Mouse (Mus musculus): ENCODE results near the gene Usb1. TPM values are rescaled to one million over a fixed set of nuclear protein-coding genes. Genes with fewer than 3 reads are reported as not detected.
"Not testable (repeated sequence)": the region's sequence is repeated elsewhere in the genome, so short reads cannot be mapped to it uniquely, and the experiment has no call there.

Usb1 gene
- polyA plus RNA-seq, 1 experiment from 2014 or later = 36.9 TPM

DNA sequence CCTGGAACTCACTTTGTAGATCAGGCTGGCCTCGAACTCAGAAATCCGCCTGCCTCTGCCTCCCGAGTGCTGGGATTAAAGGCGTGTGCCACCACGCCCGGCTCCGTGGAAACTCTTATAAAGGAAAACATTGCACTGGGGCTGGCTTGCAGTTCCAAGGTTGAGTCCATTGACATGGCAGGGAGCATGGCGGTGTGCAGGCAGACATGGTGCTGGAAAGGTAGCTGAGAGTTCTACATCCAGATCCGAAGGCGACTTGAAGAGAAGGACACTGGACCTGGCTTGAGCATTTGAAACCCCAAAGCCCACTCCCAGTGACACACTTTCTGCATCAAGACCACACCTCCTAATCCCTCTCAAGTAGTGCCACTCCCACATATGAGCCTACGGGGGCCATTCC lies 46.8 kb downstream of the Usb1 start:
- not testable (repeated sequence) for H3K36me3 ChIP-seq; H3K4me1 ChIP-seq (replicated peaks); H3K9ac ChIP-seq (replicated peaks); H3K4me3 ChIP-seq (replicated peaks); H3K27me3 ChIP-seq; H3K4me2 ChIP-seq (replicated peaks); H3K27ac ChIP-seq; ATAC-seq; H3K9me3 ChIP-seq
- WGBS = 96% methylated on average over 11 of the region's 11 CpGs

DNA sequence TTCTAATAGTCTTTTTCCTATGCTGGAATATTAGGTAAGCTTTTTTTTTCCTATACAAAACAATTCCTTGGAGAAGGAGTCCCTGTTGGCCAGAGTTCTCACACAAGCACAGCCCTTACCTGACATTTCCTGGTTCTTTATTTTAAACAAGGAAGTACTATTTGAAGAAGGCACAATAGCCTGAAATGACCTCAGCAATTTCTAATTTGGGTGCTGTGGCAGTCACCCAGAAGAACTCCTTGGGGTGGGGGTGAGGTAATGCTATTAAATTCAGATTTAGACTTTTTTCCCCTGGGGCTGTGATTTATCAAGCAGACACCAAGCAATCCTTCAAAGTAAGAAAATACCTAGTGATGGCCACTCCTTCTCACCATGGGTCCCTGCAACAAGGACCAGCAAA lies 48.9 kb downstream of the Usb1 start:
- no peaks in the 10 kb centered on the region for H3K36me3 ChIP-seq
- no peak overlapping the region for H3K27ac ChIP-seq

DNA sequence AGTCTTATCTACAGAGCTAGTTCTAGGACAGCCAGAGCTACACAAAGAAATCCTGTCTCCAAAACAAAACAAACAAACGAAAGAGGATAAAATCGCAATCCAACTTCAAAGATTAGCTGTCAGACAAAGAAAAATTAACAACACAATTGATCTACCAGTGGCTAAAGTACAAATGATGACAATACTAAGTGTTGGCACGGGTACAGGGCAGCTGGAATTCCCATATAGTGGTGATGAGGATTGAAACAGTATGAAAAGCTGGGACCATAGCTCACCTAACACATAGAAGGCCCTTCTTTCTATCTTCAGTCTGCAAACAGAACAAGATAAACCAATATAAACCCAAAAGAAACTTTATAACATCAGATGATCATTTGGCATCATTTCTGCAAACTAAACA lies 49.5 kb downstream of the Usb1 start:
- no peak overlapping the region for H3K27ac ChIP-seq
- H3K9me3 ChIP-seq = 0 out of 2 replicates have a peak, but pooled peaks cover 3% of the 10 kb centered on the region
- H3K9ac ChIP-seq (replicated peaks) = no peak overlapping the region
- H3K4me3 ChIP-seq (replicated peaks) = no peak overlapping the region
- no peaks in the 10 kb centered on the region for H3K36me3 ChIP-seq
- H3K4me1 ChIP-seq (replicated peaks) = no peaks in the 10 kb centered on the region
- ATAC-seq = no peak
- 84% methylated on average over 3 of the region's 3 CpGs for WGBS
- no peak overlapping the region for H3K4me2 ChIP-seq (replicated peaks)
- H3K27me3 ChIP-seq = no peaks in the 10 kb centered on the region

More for the DNA sequence above, 48.9 kb downstream of the Usb1 start:
- Histone ChIP-seq H3K4me2 (replicated peaks) (no peak overlapping the region), H3K27me3 (no peaks in the 10 kb centered on the region), H3K4me1 (replicated peaks) (no peaks in the 10 kb centered on the region), H3K4me3 (replicated peaks) (no peak overlapping the region), H3K9ac (replicated peaks) (no peak overlapping the region), H3K9me3 (0 out of 2 replicates have a peak, but pooled peaks cover 3% of the 10 kb centered on the region)
- no peak for ATAC-seq

DNA sequence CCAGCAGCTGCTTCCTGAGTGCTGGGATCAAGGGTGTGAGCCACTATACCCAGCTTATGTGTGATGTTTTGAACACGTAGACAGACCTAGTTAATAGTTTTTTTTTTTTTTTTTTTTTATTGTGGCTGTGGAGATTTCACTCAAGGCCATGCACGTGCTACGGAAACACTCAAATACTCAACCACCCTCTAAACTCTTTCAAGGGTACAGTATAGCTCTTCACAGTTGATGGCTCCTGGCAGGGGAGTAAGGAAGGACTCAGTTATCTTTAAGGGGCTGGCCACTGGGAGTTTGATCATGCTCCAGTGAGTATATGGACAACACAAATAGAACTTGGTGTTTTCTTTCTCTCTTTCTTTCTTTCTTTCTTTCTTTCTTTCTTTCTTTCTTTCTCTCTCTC lies 52.4 kb downstream of the Usb1 start:
- H3K9ac ChIP-seq (replicated peaks) = no peak overlapping the region
- H3K9me3 ChIP-seq = no peaks in the 10 kb centered on the region
- no peaks in the 10 kb centered on the region for H3K27me3 ChIP-seq
- WGBS = 89% methylated on average over 3 of the region's 3 CpGs
- no peak overlapping the region for H3K27ac ChIP-seq
- H3K4me1 ChIP-seq (replicated peaks) = no peaks in the 10 kb centered on the region
- H3K36me3 ChIP-seq = no peaks in the 10 kb centered on the region
- no peak overlapping the region for H3K4me2 ChIP-seq (replicated peaks)
- no peak for ATAC-seq
- H3K4me3 ChIP-seq (replicated peaks) = no peak overlapping the region

DNA sequence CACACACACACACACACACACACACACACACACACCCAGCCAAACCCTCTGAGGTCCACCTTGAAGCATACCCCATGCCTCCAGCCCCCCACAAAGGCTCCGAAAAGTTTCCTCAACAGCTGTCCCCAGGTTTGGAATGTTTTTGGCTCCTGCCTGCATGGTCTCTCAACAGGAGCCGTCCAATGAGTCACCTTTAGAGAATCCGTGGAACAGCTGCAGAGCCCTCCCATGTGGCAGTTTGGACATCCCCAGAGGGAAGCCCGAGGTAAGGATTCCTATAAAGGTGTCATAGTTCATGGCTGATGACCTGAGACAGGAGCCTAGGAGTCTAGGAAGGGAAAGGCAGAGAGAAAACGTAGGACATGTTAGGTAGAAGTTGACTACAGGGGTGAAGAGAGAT lies 54.0 kb downstream of the Usb1 start:
- Histone ChIP-seq H3K4me2 (replicated peaks) (no peak overlapping the region), H3K4me3 (replicated peaks) (no peak overlapping the region), H3K4me1 (replicated peaks) (no peaks in the 10 kb centered on the region), H3K9ac (replicated peaks) (no peak overlapping the region), H3K27ac (no peak overlapping the region), H3K27me3 (no peaks in the 10 kb centered on the region), H3K9me3 (no peaks in the 10 kb centered on the region), H3K36me3 (no peaks in the 10 kb centered on the region)
- 89% methylated on average over 5 of the region's 5 CpGs for WGBS
- ATAC-seq = no peak

DNA sequence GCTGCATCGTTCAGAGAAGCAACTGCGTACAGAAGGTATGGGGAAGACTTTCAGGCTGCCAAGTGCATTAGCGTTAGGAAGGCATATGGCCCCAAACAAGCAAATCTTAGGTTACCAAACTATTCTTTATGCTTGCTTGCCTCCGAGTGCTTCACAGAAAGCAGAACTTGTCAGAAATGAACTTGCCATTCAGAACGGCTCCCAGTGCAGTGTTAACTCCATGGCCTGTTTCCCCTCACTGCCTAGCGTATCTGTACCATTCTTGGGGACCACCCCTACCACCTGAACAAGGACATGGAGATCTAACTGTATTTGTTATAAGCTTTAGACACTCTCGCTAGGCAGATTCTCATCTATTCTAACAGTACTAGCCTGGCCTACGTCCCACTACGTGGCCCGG lies 55.1 kb downstream of the Usb1 start:
- WGBS = 93% methylated on average over 10 of the region's 10 CpGs
- no peaks in the 10 kb centered on the region for H3K4me1 ChIP-seq (replicated peaks)
- H3K4me2 ChIP-seq (replicated peaks) = no peak overlapping the region
- no peak for ATAC-seq
- no peak overlapping the region for H3K4me3 ChIP-seq (replicated peaks)
- no peaks in the 10 kb centered on the region for H3K9me3 ChIP-seq
- no peak overlapping the region for H3K27ac ChIP-seq
- H3K27me3 ChIP-seq = no peaks in the 10 kb centered on the region
- no peak overlapping the region for H3K9ac ChIP-seq (replicated peaks)
- no peaks in the 10 kb centered on the region for H3K36me3 ChIP-seq

DNA sequence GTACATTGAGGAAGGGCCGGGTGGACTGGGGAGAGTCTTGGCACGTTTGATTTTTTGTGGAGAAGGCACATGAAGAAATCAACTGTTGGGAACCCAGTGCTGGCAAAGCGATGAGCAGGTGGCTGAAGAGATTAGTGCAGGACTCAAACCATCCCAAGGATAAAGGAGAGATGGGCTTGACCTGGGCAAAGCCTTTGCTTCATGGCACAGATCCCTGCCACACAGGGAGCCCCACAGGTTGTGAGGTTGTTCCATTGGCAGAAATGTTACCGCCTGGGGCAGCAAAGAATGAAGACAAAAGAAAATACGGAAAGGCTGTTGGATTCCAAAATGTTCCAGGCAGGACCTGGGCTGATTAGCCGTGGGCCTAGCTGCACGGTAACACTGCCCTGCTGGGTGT lies 55.9 kb downstream of the Usb1 start:
- ATAC-seq = no peak
- H3K4me3 ChIP-seq (replicated peaks) = no peak overlapping the region
- H3K36me3 ChIP-seq = no peaks in the 10 kb centered on the region
- no peak overlapping the region for H3K9ac ChIP-seq (replicated peaks)
- H3K4me1 ChIP-seq (replicated peaks) = no peaks in the 10 kb centered on the region
- H3K27me3 ChIP-seq = no peaks in the 10 kb centered on the region
- H3K4me2 ChIP-seq (replicated peaks) = no peak overlapping the region
- WGBS = 84% methylated on average over 7 of the region's 7 CpGs
- no peak overlapping the region for H3K27ac ChIP-seq
- no peaks in the 10 kb centered on the region for H3K9me3 ChIP-seq

DNA sequence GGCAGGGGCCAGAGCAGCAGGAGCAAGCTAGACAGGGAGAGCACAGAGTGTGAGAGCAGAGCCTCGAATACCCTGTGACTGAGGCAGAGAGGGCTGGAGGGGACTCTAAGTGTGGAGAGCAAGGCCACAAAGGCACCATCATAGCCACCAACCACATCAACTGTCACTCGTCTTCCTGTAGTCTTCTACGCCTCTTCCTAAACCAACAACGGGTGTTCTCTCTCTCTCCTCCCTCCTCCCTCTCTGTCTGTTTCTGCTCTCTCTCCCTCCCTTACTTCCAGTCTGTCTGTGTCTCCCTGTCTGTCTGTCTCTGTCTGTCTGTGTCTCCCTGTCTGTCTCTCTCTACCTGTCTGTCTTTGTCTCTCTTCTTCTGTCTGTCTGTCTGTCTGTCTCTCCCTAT lies 58.2 kb downstream of the Usb1 start:
- Histone ChIP-seq H3K27me3 (no peaks in the 10 kb centered on the region), H3K9me3 (no peaks in the 10 kb centered on the region), H3K4me2 (replicated peaks) (no peak overlapping the region), H3K27ac (no peak overlapping the region), H3K4me3 (replicated peaks) (no peak overlapping the region), H3K4me1 (replicated peaks) (0 out of 2 replicates have a peak, but pooled peaks cover 2% of the 10 kb centered on the region), H3K36me3 (no peaks in the 10 kb centered on the region), H3K9ac (replicated peaks) (no peak overlapping the region)
- 81% methylated on average over 4 of the region's 4 CpGs for WGBS
- ATAC-seq = no peak

DNA sequence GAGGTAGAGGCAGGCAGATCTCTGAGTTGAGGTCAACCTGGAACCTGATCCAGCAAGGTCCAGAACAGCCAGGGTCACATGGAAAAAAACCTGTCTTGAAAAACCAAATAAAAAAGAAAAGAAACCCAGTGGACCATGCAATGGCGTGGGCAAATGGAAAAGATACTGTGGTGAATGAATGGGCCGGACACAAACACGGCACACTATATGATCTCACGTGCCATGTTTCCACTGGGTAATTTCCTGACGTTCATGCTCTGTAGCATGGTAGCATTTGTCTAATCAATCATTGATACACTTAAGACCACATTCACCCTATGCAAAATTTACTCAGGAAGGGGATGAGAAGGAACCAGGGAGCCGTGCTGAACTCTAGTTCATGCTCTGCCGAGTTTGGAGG lies 59.0 kb downstream of the Usb1 start:
- 79% methylated on average over 7 of the region's 7 CpGs for WGBS
- no peak overlapping the region for H3K9ac ChIP-seq (replicated peaks)

DNA sequence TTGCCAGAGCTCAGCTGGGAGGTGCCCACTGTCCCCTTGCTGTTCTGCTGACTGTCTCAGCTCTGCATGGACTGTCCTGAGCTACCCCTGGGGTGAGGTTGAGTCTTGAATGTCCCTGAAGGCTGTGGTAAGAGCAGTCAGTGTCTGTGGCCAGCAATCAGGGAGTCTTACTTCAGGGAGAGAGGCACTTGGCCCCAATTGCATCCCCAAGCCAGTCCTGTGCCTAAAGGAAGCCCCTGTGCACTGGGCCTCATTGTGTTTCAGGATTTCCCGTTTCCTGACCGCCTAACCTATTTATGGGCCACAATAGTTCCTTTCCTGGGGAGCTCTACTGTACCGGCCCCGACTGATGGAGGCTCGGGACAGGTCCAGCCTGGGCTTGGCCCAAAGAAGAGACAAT lies 60.5 kb downstream of the Usb1 start:
- Histone ChIP-seq H3K27me3 (no peaks in the 10 kb centered on the region), H3K27ac (0 out of 2 replicates have a peak overlapping the region, but pooled peaks have one; percentile 20), H3K4me3 (replicated peaks) (no peak overlapping the region), H3K36me3 (no peaks in the 10 kb centered on the region), H3K4me1 (replicated peaks) (peaks cover 13% of the 10 kb centered on the region; the same call in 1 of the 2 replicates), H3K4me2 (replicated peaks) (no peak overlapping the region), H3K9me3 (no peaks in the 10 kb centered on the region), H3K9ac (replicated peaks) (no peak overlapping the region)
- ATAC-seq = no peak
- WGBS = 87% methylated on average over 5 of the region's 5 CpGs

More for the DNA sequence above, 59.0 kb downstream of the Usb1 start:
- Histone ChIP-seq H3K27me3 (no peaks in the 10 kb centered on the region), H3K4me1 (replicated peaks) (0 out of 2 replicates have a peak, but pooled peaks cover 4% of the 10 kb centered on the region), H3K4me2 (replicated peaks) (no peak overlapping the region), H3K27ac (no peak overlapping the region), H3K36me3 (no peaks in the 10 kb centered on the region), H3K9me3 (no peaks in the 10 kb centered on the region), H3K4me3 (replicated peaks) (no peak overlapping the region)
- no peak for ATAC-seq

DNA sequence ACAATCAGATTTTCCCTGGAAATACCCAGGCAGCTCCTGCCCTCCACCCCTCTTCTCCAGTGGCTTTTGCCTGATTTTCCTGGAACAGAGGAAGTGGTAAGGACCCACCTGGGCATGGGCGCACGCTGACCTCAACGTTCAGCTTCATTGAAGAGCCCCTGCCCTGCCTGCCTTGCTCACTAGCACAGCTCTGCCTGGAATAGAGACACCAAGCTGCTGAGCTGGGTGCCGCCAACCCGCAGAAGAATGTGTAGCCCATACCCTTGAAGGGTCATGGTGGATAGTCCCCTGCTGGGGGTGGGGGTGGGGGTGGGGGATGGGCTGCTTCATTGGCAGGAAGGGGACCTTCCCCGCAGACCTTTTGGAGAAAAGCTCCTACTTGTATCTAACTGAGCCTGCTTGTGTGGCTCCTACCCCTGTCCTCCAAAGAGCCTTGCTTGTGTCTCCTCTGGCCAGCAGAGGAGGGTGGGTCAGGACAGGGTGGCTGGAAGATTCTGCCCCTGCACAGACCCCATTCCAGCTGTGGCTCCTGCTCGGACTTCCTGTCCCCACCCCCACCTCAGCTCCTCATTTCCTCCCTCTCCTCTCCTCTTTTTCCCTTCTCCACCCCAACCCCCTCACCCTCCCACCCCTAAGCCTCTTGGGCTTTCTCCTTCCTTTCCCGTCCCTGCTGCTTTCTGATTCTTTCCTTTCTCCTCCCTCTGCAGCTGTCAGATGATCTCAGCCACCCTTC lies 63.3 kb downstream of the Usb1 start:
- no peak for ATAC-seq
- Histone ChIP-seq H3K4me3 (replicated peaks) (no peak overlapping the region), H3K9ac (replicated peaks) (no peak overlapping the region), H3K9me3 (no peaks in the 10 kb centered on the region), H3K36me3 (no peaks in the 10 kb centered on the region), H3K27me3 (no peaks in the 10 kb centered on the region), H3K4me1 (replicated peaks) (peaks cover 15% of the 10 kb centered on the region; the same call in 1 of the 2 replicates), H3K4me2 (replicated peaks) (no peak overlapping the region), H3K27ac (no peak overlapping the region)
- 51% methylated on average over 8 of the region's 8 CpGs for WGBS

DNA sequence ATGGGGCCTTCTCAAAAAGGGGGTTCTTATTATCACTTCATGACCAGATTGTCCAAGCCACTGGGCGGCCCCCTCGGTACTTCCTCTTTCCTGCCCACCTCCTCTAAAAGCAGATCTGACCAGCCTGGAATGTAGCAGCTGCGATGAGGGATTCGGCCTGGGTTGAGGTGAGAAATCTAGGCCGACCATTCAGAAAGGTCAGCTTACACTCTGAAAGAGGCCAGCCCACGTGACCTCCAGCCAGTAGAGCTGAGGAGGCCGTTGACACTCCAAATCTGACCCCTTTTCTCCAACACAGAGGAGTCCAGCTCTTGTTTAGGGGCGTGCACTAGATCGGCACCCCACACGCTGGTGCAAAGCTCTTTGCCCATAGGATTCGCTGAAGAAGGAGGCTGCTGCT lies 64.7 kb downstream of the Usb1 start:
- H3K4me3 ChIP-seq (replicated peaks) = no peak overlapping the region
- no peak for ATAC-seq
- WGBS = 74% methylated on average over 11 of the region's 11 CpGs

More for the DNA sequence above, 64.7 kb downstream of the Usb1 start:
- H3K4me2 ChIP-seq (replicated peaks) = no peak overlapping the region
- H3K27me3 ChIP-seq = no peaks in the 10 kb centered on the region
- no peak overlapping the region for H3K27ac ChIP-seq
- peaks cover 15% of the 10 kb centered on the region; the same call in 1 of the 2 replicates for H3K4me1 ChIP-seq (replicated peaks)
- H3K9me3 ChIP-seq = no peaks in the 10 kb centered on the region
- no peaks in the 10 kb centered on the region for H3K36me3 ChIP-seq
- H3K9ac ChIP-seq (replicated peaks) = no peak overlapping the region
